Mouse (Mus musculus): ENCODE results near the gene Smarca4. TPM values are rescaled to one million over a fixed set of nuclear protein-coding genes. Genes with fewer than 3 reads are reported as not detected.

The Smarca4 gene
- 22.5 and 24.5 TPM in 2 replicates for polyA plus RNA-seq (2015; fragmentation: Nextera tagmentation; extraction: Ambion mirVana)

- peaks cover 8% of the 10 kb centered on the region; the same call in 1 of the 2 replicates for H3K36me3 ChIP-seq (replicated peaks)
- H3K4me1 ChIP-seq (replicated peaks): peaks cover 38% of the 10 kb centered on the region
- ATAC-seq (ENCODE audit: insufficient read depth): peak; percentile 93
- H3K4me3 ChIP-seq (replicated peaks): peak within 1 kb of the TSS; percentile 71
- peak within 1 kb of the TSS; percentile 81 for H3K27ac ChIP-seq (replicated peaks)
- H3K9me3 ChIP-seq (replicated peaks): no peaks in the 10 kb centered on the region
- no peaks in the 10 kb centered on the region for H3K27me3 ChIP-seq
- peak within 1 kb of the TSS; percentile 90 for H3K4me2 ChIP-seq
- peak within 1 kb of the TSS; percentile 79 for H3K9ac ChIP-seq
- WGBS (ENCODE audit: insufficient replicate concordance): 1% methylated on average over 42 of the region's 45 CpGs
These were observed at the start of gene Smarca4 for GRCm38 (mm10) chr9:21615617-21616231. TSS of gene Smarca4 (plus strand) at chr9:21616169.

GRCm38 (mm10) chr9:21566538-21566937 is 49.4 kb upstream of the Smarca4 start:
- Histone ChIP-seq H3K27ac (replicated peaks) (0 out of 2 replicates have a peak overlapping the region, but pooled peaks have one; percentile 16), H3K9me3 (replicated peaks) (no peaks in the 10 kb centered on the region), H3K4me3 (replicated peaks) (no peak overlapping the region), H3K36me3 (replicated peaks) (peaks cover 44% of the 10 kb centered on the region), H3K4me1 (replicated peaks) (peaks cover 52% of the 10 kb centered on the region), H3K9ac (no peak overlapping the region), H3K4me2 (no peak overlapping the region), H3K27me3 (no peaks in the 10 kb centered on the region)
- no peak for ATAC-seq (ENCODE audit: insufficient read depth)
- WGBS (ENCODE audit: insufficient replicate concordance): 90% methylated on average over 1 of the region's 1 CpGs

GRCm38 (mm10) chr9:21567051-21567450 is 48.9 kb upstream of the Smarca4 start:
- H3K4me2 ChIP-seq: no peak overlapping the region
- no peak overlapping the region for H3K9ac ChIP-seq
- H3K4me3 ChIP-seq (replicated peaks): no peak overlapping the region
- no peak for ATAC-seq (ENCODE audit: insufficient read depth)
- H3K36me3 ChIP-seq (replicated peaks): peaks cover 44% of the 10 kb centered on the region
- WGBS (ENCODE audit: insufficient replicate concordance): 57% methylated on average over 2 of the region's 2 CpGs
- no peaks in the 10 kb centered on the region for H3K27me3 ChIP-seq
- H3K9me3 ChIP-seq (replicated peaks): no peaks in the 10 kb centered on the region
- H3K4me1 ChIP-seq (replicated peaks): peaks cover 49% of the 10 kb centered on the region
- H3K27ac ChIP-seq (replicated peaks): 0 out of 2 replicates have a peak overlapping the region, but pooled peaks have one; percentile 16

- Histone ChIP-seq H3K4me3 (replicated peaks) (no peak overlapping the region), H3K9me3 (replicated peaks) (no peaks in the 10 kb centered on the region), H3K4me2 (no peak overlapping the region), H3K27me3 (no peaks in the 10 kb centered on the region), H3K27ac (replicated peaks) (0 out of 2 replicates have a peak overlapping the region, but pooled peaks have one; percentile 8), H3K36me3 (replicated peaks) (peaks cover 57% of the 10 kb centered on the region), H3K9ac (no peak overlapping the region), H3K4me1 (replicated peaks) (peaks cover 49% of the 10 kb centered on the region)
- no peak for ATAC-seq (ENCODE audit: insufficient read depth)
- WGBS (ENCODE audit: insufficient replicate concordance): 85% methylated on average over 8 of the region's 8 CpGs
These were observed 47.2 kb upstream of the Smarca4 start for GRCm38 (mm10) chr9:21568657-21569255.

GRCm38 (mm10) chr9:21574012-21574801 is 41.8 kb upstream of the Smarca4 start:
- no peak overlapping the region for H3K9ac ChIP-seq
- no peak overlapping the region for H3K4me3 ChIP-seq (replicated peaks)
- no peak for ATAC-seq (ENCODE audit: insufficient read depth)
- 87% methylated on average over 8 of the region's 8 CpGs for WGBS (ENCODE audit: insufficient replicate concordance)
- H3K27me3 ChIP-seq: no peaks in the 10 kb centered on the region
- H3K27ac ChIP-seq (replicated peaks): no peak overlapping the region
- H3K4me2 ChIP-seq: no peak overlapping the region
- peaks cover 88% of the 10 kb centered on the region for H3K36me3 ChIP-seq (replicated peaks)
- peaks cover 3% of the 10 kb centered on the region; the same call in 1 of the 2 replicates for H3K4me1 ChIP-seq (replicated peaks)
- no peaks in the 10 kb centered on the region for H3K9me3 ChIP-seq (replicated peaks)

GRCm38 (mm10) chr9:21575253-21575652 is 40.7 kb upstream of the Smarca4 start:
- Histone ChIP-seq H3K4me3 (replicated peaks) (no peak overlapping the region), H3K27ac (replicated peaks) (no peak overlapping the region), H3K9me3 (replicated peaks) (no peaks in the 10 kb centered on the region), H3K4me1 (replicated peaks) (peaks cover 3% of the 10 kb centered on the region; the same call in 1 of the 2 replicates), H3K36me3 (replicated peaks) (peaks cover 89% of the 10 kb centered on the region), H3K4me2 (no peak overlapping the region), H3K9ac (no peak overlapping the region), H3K27me3 (no peaks in the 10 kb centered on the region)
- WGBS (ENCODE audit: insufficient replicate concordance): 85% methylated on average over 10 of the region's 10 CpGs
- no peak for ATAC-seq (ENCODE audit: insufficient read depth)

- H3K27ac ChIP-seq (replicated peaks): no peak overlapping the region
- no peak overlapping the region for H3K4me2 ChIP-seq
- H3K27me3 ChIP-seq: no peaks in the 10 kb centered on the region
- H3K36me3 ChIP-seq (replicated peaks): peaks cover 90% of the 10 kb centered on the region
- 91% methylated on average over 1 of the region's 1 CpGs for WGBS (ENCODE audit: insufficient replicate concordance)
- no peaks in the 10 kb centered on the region for H3K9me3 ChIP-seq (replicated peaks)
- ATAC-seq (ENCODE audit: insufficient read depth): no peak
- H3K4me3 ChIP-seq (replicated peaks): no peak overlapping the region
- no peaks in the 10 kb centered on the region for H3K4me1 ChIP-seq (replicated peaks)
- H3K9ac ChIP-seq: no peak overlapping the region
These were observed 39.7 kb upstream of the Smarca4 start for GRCm38 (mm10) chr9:21576286-21576685.

GRCm38 (mm10) chr9:21578226-21578625 is 37.7 kb upstream of the Smarca4 start:
- Histone ChIP-seq H3K4me1 (replicated peaks) (no peaks in the 10 kb centered on the region), H3K4me2 (no peak overlapping the region), H3K9me3 (replicated peaks) (no peaks in the 10 kb centered on the region), H3K4me3 (replicated peaks) (no peak overlapping the region), H3K36me3 (replicated peaks) (peaks cover 89% of the 10 kb centered on the region), H3K27me3 (no peaks in the 10 kb centered on the region), H3K27ac (replicated peaks) (no peak overlapping the region), H3K9ac (no peak overlapping the region)
- 75% methylated on average over 3 of the region's 3 CpGs for WGBS (ENCODE audit: insufficient replicate concordance)
- no peak for ATAC-seq (ENCODE audit: insufficient read depth)

GRCm38 (mm10) chr9:21585401-21585800 is 30.6 kb upstream of the Smarca4 start:
- Histone ChIP-seq H3K27me3 (no peaks in the 10 kb centered on the region), H3K9ac (no peak overlapping the region), H3K4me3 (replicated peaks) (no peak overlapping the region), H3K4me1 (replicated peaks) (no peaks in the 10 kb centered on the region; the same call in 1 of the 2 replicates), H3K27ac (replicated peaks) (no peak overlapping the region), H3K36me3 (replicated peaks) (peaks cover 98% of the 10 kb centered on the region), H3K4me2 (no peak overlapping the region), H3K9me3 (replicated peaks) (no peaks in the 10 kb centered on the region)
- ATAC-seq (ENCODE audit: insufficient read depth): no peak
- WGBS (ENCODE audit: insufficient replicate concordance): 74% methylated on average over 1 of the region's 1 CpGs

- WGBS (ENCODE audit: insufficient replicate concordance): 84% methylated on average over 23 of the region's 23 CpGs
- Histone ChIP-seq H3K9me3 (replicated peaks) (no peaks in the 10 kb centered on the region), H3K4me1 (replicated peaks) (peaks cover 12% of the 10 kb centered on the region), H3K9ac (no peak overlapping the region), H3K36me3 (replicated peaks) (peaks cover 75% of the 10 kb centered on the region), H3K4me3 (replicated peaks) (no peak overlapping the region), H3K27me3 (no peaks in the 10 kb centered on the region), H3K27ac (replicated peaks) (no peak overlapping the region), H3K4me2 (no peak overlapping the region)
- ATAC-seq (ENCODE audit: insufficient read depth): no peak
These were observed 28.2 kb upstream of the Smarca4 start for GRCm38 (mm10) chr9:21587678-21588349.
